Mouse (Mus musculus): ENCODE results near the gene Nacc2. TPM values are rescaled to one million over a fixed set of nuclear protein-coding genes. Genes with fewer than 3 reads are reported as not detected.
A peak's percentile ranks its signal among the peaks of the same experiment; 100 is the strongest.

Nacc2 gene
- polyA plus RNA-seq, 1 experiment from 2014 or later, result 8.2 TPM

DNA sequence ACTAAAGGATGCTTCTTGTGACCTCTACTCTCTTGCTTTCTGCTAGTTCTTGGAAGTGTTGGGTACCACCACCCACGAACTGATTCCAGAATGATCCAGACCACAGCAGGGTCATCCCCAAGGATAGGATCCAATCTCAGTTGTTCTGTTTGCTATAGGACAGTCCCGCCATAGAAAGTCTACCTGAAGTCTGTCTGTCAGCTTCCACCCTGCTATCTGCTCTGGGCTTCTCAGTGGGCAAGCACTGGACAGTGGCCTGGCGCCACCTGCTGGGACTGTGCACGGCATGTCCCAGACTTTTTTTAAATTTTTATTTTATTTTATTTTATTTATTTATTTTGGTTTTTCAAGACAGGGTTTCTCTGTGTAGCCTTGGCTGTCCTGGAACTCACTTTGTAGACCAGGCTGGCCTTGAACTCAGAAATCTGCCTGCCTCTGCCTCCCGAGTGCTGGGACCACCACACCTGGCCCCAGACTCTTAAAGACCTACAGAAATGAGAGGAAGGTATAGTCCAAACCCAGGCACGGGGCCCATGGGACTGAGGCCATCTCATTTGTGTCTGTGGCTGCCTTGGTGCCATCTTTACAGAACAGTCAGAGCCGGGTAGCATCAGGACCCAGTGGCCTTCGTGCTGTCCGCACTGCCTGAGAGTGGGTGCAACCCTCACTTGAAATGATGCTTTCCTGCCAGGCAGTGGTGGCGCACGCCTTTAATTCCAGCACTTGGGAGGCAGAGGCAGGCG is 19.0 kb upstream of the Nacc2 start:
- Histone ChIP-seq H3K27ac (replicated peaks; ENCODE audit: low read depth, low read length) (no peak overlapping the region), H3K9ac (replicated peaks; ENCODE audit: low read length) (no peak overlapping the region), H3K4me2 (ENCODE audit: low read length) (no peak overlapping the region), H3K9me3 (ENCODE audit: control insufficient read depth, low read length) (no peaks in the 10 kb centered on the region), H3K27me3 (ENCODE audit: control insufficient read depth, insufficient read depth, low read length) (no peaks in the 10 kb centered on the region), H3K4me3 (replicated peaks; ENCODE audit: low read depth, low read length) (no peak overlapping the region), H3K4me1 (ENCODE audit: control insufficient read depth, insufficient read depth, low read length) (peaks cover 19% of the 10 kb centered on the region), H3K36me3 (ENCODE audit: control insufficient read depth, insufficient read depth, low read length) (0 out of 2 replicates have a peak, but pooled peaks cover 10% of the 10 kb centered on the region)
- WGBS, result 68% methylated on average over 12 of the region's 12 CpGs
- ATAC-seq (ENCODE audit: low FRiP score, low TSS enrichment), result no peak
- peak; percentile 75 for DNase-seq

DNA sequence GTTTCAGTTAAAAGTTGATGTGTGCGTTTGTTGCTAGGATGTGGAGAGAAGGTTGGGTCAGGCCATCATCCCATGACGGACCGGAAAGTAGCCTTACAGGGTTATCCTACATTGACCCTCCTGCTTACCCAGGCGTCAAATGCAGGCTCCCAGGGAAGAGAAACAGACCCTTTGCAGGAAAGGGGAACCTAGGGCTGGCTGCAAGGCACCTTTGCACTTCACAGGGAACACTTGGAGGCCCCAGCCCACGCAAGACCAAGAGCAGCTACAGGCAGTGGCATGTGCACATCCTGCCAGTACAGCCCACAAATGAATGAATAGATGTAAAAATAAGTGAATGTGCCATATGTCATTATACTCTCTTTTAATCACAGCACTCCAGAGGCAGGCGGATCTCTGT is 17.9 kb upstream of the Nacc2 start:
- H3K27me3 ChIP-seq (ENCODE audit: control insufficient read depth, insufficient read depth, low read length), result no peaks in the 10 kb centered on the region
- DNase-seq (no peak), ATAC-seq (ENCODE audit: low FRiP score, low TSS enrichment) (no peak; the same call in 1 of the 2 replicates)
- peak overlapping the region; percentile 97 for H3K27ac ChIP-seq (replicated peaks; ENCODE audit: low read depth, low read length)
- H3K36me3 ChIP-seq (ENCODE audit: control insufficient read depth, insufficient read depth, low read length), result 0 out of 2 replicates have a peak, but pooled peaks cover 10% of the 10 kb centered on the region
- H3K4me1 ChIP-seq (ENCODE audit: control insufficient read depth, insufficient read depth, low read length), result peaks cover 19% of the 10 kb centered on the region
- H3K9me3 ChIP-seq (ENCODE audit: control insufficient read depth, low read length), result no peaks in the 10 kb centered on the region
- H3K4me3 ChIP-seq (replicated peaks; ENCODE audit: low read depth, low read length), result peak overlapping the region; percentile 78
- peak overlapping the region; percentile 66 for H3K9ac ChIP-seq (replicated peaks; ENCODE audit: low read length)
- WGBS, result 19% methylated on average over 6 of the region's 6 CpGs
- peak overlapping the region; percentile 81 for H3K4me2 ChIP-seq (ENCODE audit: low read length)

DNA sequence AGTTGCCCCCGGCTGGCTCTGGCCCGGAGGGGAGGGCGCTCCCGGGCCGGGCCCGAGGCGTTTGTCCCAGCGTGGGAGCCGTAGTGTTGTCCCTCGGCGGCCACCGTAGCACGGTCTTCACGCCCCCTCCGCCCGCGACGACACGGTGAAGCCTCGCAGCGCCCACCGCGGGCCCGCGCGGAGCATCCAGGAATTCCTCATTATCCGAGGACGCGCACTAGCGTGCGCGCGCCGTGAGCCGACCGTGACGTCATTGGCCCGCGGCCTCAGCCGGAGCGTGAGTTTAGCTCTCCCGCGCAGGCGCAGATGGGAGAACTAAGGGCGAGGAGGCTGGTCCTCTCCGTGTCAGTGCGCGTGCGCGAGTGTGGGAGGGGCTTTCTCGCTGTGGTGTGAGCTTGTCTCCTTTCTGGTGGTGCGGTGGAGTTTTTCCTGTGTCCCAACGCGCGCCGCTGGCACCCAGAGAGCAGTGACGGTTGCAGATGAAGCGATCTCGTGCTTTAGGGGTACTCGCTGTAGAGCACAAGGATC is 17.3 kb upstream of the Nacc2 start:
- DNase-seq (peak; percentile 100), ATAC-seq (ENCODE audit: low FRiP score, low TSS enrichment) (peak; percentile 90)
- H3K9ac ChIP-seq (replicated peaks; ENCODE audit: low read length), result peak overlapping the region; percentile 85
- H3K27ac ChIP-seq (replicated peaks; ENCODE audit: low read depth, low read length), result peak overlapping the region; percentile 97
- peaks cover 19% of the 10 kb centered on the region for H3K4me1 ChIP-seq (ENCODE audit: control insufficient read depth, insufficient read depth, low read length)
- under 1% methylated on average over 56 of the region's 60 CpGs for WGBS
- H3K36me3 ChIP-seq (ENCODE audit: control insufficient read depth, insufficient read depth, low read length), result peaks cover 10% of the 10 kb centered on the region; the same call in 1 of the 2 replicates
- no peaks in the 10 kb centered on the region for H3K9me3 ChIP-seq (ENCODE audit: control insufficient read depth, low read length)
- peak overlapping the region; percentile 78 for H3K4me3 ChIP-seq (replicated peaks; ENCODE audit: low read depth, low read length)
- no peaks in the 10 kb centered on the region for H3K27me3 ChIP-seq (ENCODE audit: control insufficient read depth, insufficient read depth, low read length)
- H3K4me2 ChIP-seq (ENCODE audit: low read length), result peak overlapping the region; percentile 92

DNA sequence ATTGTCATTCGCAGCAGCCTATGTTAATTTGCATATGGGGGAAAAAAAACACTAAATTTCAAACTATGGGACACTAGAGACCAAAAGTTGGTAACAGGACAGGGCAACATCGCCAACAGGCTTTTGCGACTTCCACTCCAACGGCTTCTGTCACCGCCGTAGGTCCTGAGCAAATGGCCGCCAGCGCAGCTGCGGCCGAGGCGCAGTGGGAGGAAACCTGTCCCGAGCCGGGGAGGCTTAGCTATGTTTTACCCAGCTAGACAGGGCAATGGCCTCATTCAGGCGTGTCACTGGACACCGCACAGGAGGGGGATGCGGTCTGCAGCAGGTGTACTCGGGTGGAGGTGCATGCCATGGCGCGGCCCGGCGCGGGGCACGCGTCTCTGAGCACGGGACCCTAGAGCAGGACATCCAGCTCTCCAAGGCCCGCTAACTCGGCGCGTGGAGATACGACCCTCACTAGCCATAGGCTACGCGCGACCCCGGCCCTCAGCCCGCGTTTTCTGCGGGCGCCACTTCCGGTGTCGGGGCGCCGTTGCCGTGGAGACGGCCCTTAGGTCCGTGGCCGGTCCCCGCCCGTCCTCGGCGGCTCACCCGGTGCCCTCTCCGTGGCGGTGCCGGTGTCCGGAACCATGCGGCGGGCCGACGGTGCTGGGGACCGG is 16.7 kb upstream of the Nacc2 start:
- H3K4me3 ChIP-seq (replicated peaks; ENCODE audit: low read depth, low read length), result peak overlapping the region; percentile 78
- H3K27me3 ChIP-seq (ENCODE audit: control insufficient read depth, insufficient read depth, low read length), result no peaks in the 10 kb centered on the region
- ATAC-seq (ENCODE audit: low FRiP score, low TSS enrichment) (peak; percentile 76), DNase-seq (peak; percentile 83)
- H3K4me2 ChIP-seq (ENCODE audit: low read length), result peak overlapping the region; percentile 92
- under 1% methylated on average over 58 of the region's 60 CpGs for WGBS
- peak overlapping the region; percentile 97 for H3K27ac ChIP-seq (replicated peaks; ENCODE audit: low read depth, low read length)
- peaks cover 19% of the 10 kb centered on the region for H3K4me1 ChIP-seq (ENCODE audit: control insufficient read depth, insufficient read depth, low read length)
- H3K9me3 ChIP-seq (ENCODE audit: control insufficient read depth, low read length), result no peaks in the 10 kb centered on the region
- H3K36me3 ChIP-seq (ENCODE audit: control insufficient read depth, insufficient read depth, low read length), result peaks cover 10% of the 10 kb centered on the region; the same call in 1 of the 2 replicates
- peak overlapping the region; percentile 85 for H3K9ac ChIP-seq (replicated peaks; ENCODE audit: low read length)

DNA sequence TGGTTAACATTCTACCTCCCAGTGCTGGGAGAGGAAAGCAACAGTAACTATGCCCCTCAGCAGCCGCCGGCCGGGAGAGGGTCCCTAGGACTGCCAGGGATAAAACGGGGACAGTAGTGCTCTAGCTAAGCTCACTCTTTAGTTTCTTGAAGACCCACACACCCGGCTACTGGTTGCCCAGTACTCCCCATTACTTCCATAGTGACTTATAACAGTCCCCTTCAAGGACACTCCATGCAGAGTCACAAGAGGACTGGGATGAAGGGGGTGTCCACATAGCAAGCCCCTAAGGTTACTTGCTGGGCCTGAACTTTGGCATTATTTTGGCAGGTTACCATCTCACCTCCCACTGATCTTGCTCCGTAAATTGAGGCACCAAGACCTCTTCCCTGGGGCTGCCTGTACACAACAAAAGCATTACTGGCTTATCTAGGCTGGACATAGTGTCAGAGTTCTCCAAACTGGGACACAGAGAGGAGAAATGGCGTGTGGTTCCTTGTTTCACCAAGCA is 16.1 kb upstream of the Nacc2 start:
- WGBS, result 44% methylated on average over 7 of the region's 7 CpGs
- ATAC-seq (ENCODE audit: low FRiP score, low TSS enrichment) (no peak), DNase-seq (no peak)
- H3K4me2 ChIP-seq (ENCODE audit: low read length), result peak overlapping the region; percentile 92
- peaks cover 10% of the 10 kb centered on the region; the same call in 1 of the 2 replicates for H3K36me3 ChIP-seq (ENCODE audit: control insufficient read depth, insufficient read depth, low read length)
- H3K4me1 ChIP-seq (ENCODE audit: control insufficient read depth, insufficient read depth, low read length), result peaks cover 19% of the 10 kb centered on the region
- H3K9me3 ChIP-seq (ENCODE audit: control insufficient read depth, low read length), result no peaks in the 10 kb centered on the region
- H3K27ac ChIP-seq (replicated peaks; ENCODE audit: low read depth, low read length), result peak overlapping the region; percentile 97
- peak overlapping the region; percentile 85 for H3K9ac ChIP-seq (replicated peaks; ENCODE audit: low read length)
- no peaks in the 10 kb centered on the region for H3K27me3 ChIP-seq (ENCODE audit: control insufficient read depth, insufficient read depth, low read length)
- H3K4me3 ChIP-seq (replicated peaks; ENCODE audit: low read depth, low read length), result peak overlapping the region; percentile 78

DNA sequence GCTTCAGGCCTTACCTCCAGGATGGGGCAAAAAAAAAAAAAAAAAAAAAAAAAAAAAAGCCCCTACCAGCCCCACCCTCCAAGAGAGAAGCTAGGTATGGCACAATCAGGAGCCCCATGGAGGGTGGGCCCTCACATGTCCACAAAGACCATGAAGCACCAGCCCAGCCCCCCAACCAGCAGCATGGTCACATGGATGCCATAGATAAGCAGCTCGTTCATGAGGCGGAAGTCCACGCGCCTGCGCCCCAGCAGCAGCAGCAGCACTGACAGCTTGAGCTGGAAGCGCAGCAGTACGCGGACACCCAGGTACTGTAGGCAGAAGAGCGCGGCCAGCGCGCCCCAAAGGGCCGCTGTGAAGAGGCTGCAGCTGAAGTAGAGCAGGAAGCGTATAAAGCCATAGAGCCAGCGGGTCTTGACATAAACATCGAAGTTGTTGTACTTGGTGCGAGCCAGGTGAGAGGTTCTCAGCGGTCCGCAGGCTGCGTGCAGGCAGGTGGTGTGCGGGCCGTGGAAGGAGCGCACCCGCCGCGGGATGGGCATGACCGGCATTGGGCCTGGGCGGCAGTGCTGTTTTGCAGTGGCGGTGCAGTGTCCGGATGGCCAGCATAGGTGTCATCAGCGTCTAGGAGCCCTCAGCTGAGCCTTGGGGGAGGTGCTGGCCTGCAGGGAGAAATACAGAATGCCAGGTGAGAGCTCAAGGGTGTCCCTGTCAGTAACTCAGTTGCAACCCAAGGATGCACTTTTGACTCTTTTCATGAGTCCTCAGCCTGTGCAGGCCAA is 15.4 kb upstream of the Nacc2 start:
- ATAC-seq (ENCODE audit: low FRiP score, low TSS enrichment) (no peak), DNase-seq (no peak)
- Histone ChIP-seq H3K9ac (replicated peaks; ENCODE audit: low read length) (0 out of 2 replicates have a peak overlapping the region, but pooled peaks have one; percentile 85), H3K27me3 (ENCODE audit: control insufficient read depth, insufficient read depth, low read length) (no peaks in the 10 kb centered on the region), H3K9me3 (ENCODE audit: control insufficient read depth, low read length) (no peaks in the 10 kb centered on the region), H3K27ac (replicated peaks; ENCODE audit: low read depth, low read length) (no peak overlapping the region), H3K4me2 (ENCODE audit: low read length) (peak overlapping the region; percentile 92), H3K36me3 (ENCODE audit: control insufficient read depth, insufficient read depth, low read length) (peaks cover 10% of the 10 kb centered on the region; the same call in 1 of the 2 replicates), H3K4me1 (ENCODE audit: control insufficient read depth, insufficient read depth, low read length) (peaks cover 24% of the 10 kb centered on the region), H3K4me3 (replicated peaks; ENCODE audit: low read depth, low read length) (no peak overlapping the region)
- 83% methylated on average over 31 of the region's 31 CpGs for WGBS

DNA sequence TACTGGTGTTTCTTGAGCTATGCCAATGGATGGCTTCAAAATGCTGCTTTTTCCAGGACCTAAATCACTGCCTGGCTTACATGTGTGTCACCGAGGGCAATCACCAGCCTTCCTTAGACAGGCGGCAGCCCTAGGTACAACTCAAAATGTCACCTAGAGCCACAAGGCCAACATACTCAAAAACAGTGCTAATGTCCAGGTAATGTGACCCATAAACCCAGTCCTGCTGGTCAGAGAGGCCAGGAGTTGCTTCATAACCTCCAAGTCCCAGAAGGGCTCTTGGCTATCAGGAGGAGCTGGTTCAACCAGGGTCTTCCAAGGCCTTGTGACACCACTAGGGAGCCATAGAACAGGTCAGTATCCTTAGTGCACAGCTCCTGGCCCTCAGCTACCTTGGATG is 11.6 kb upstream of the Nacc2 start:
- Histone ChIP-seq H3K36me3 (ENCODE audit: control insufficient read depth, insufficient read depth, low read length) (peaks cover 10% of the 10 kb centered on the region; the same call in 1 of the 2 replicates), H3K27me3 (ENCODE audit: control insufficient read depth, insufficient read depth, low read length) (no peaks in the 10 kb centered on the region), H3K4me2 (ENCODE audit: low read length) (no peak overlapping the region), H3K9ac (replicated peaks; ENCODE audit: low read length) (no peak overlapping the region), H3K9me3 (ENCODE audit: control insufficient read depth, low read length) (no peaks in the 10 kb centered on the region), H3K27ac (replicated peaks; ENCODE audit: low read depth, low read length) (no peak overlapping the region), H3K4me1 (ENCODE audit: control insufficient read depth, insufficient read depth, low read length) (peaks cover 33% of the 10 kb centered on the region), H3K4me3 (replicated peaks; ENCODE audit: low read depth, low read length) (no peak overlapping the region)
- ATAC-seq (ENCODE audit: low FRiP score, low TSS enrichment), result no peak
- 99% methylated on average over 2 of the region's 2 CpGs for WGBS
- no peak for DNase-seq
